In genomic region chr10:41830851-41831522, GRCm38 (mm10) we compare ENCODE assay signal across 8 mouse cellular contexts. TPM values are rescaled to one million over a fixed set of nuclear protein-coding genes. Genes with fewer than 3 reads are reported as not detected.
DNase-seq lines count a peak whose midpoint lies in the region; ATAC-seq lines count a peak whose summit lies in the region.

No protein-coding gene starts in this region.

- intact Hi-C loops in gastrocnemius, postnatal 36 days (cut with DNase I) = loop anchor here (5.0 kb wide), 3 partner anchors 56 to 466 kb away; no protein-coding TSS in a partner anchor

- ATAC-seq in common myeloid progenitor, adult 5-6 weeks (replicated peaks; ENCODE audit: low read depth, poor library complexity, severe bottlenecking) = peak; percentile 66

- peak; percentile 49 to 70 for DNase-seq in CD8-positive naive resting alpha-beta T cell, adult 2 months (ENCODE audit: low read depth in 2 of 2, low spot score in 2 of 2)
- peak; percentile 79 for DNase-seq in adipocyte (ENCODE audit: low spot score)
- peak; percentile 45 to 64 for DNase-seq in gastrocnemius, postnatal 36 days
- peak; percentile 80 for DNase-seq in kidney, postnatal 10 days
- DNase-seq in lung, adult 18-20 months = peak; percentile 55 to 68
- DNase-seq in ovary, postnatal 14 days (ENCODE audit: low spot score) = peak; percentile 62
- DNase-seq in thymus, postnatal 36 days = peak; percentile 65 to 68

RNA-seq across cellular contexts. Expression of gene Sesn1, which starts 21.3 kb away (rescaled TPM):
- total RNA-seq in common myeloid progenitor, adult 5-6 weeks (2017) = 48.0 and 50.8 TPM in 2 replicates
- 10 to 100 TPM; 17.0 to 32.6 TPM for total RNA-seq in gastrocnemius, postnatal 36 days (2021)

RNA-seq across cellular contexts. Expression of gene Cep57l1, which starts 21.3 kb away (rescaled TPM):
- total RNA-seq in common myeloid progenitor, adult 5-6 weeks (2017) = 52.3 and 55.1 TPM in 2 replicates
- total RNA-seq in gastrocnemius, postnatal 36 days (2021) = 1 to 10 TPM; 2.0 to 2.9 TPM

Comparison
In these comparisons a context has a peak if more than half of its experiments do, and no peak if none do; other contexts are left out.
1. Peak in every context shown above with its lines: DNase-seq and ATAC-seq.
2. RNA of gene Cep57l1, which starts 21.3 kb away (total RNA-seq): 52.3 to 55.1 TPM in common myeloid progenitor, adult 5-6 weeks; 2.0 to 2.9 TPM in gastrocnemius, postnatal 36 days; every median in the first group is over 10 times any median in the second.